Mouse (Mus musculus) 416B (cell line): ENCODE results near the gene Tex13a.
A peak's percentile ranks its signal among the peaks of the same experiment; 100 is the strongest.

Experiments
- DNase-seq: peaks from one replicate; pipeline ENCODE4 v3.0.0; 2011; ENCODE audit warnings: low read depth

The Tex13a gene

DNA sequence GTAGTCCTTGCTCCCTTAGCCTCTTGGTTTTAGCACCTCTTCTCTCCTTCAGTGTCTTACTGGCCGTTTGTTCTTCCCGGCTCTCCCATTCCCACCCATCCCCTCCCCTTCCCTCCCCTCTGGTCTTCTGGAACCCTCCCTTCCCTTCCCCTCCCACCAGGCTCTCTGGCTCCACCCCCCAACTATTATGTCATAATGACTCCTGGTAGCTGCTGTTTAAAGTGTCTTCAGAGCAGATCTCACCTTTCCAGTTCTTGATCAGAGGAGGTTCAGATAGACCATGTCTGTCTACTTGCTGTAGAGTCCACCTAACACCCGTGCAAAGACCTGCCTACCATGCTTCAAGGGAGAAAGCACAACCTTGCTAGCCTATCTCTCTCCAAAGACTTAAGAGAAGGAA lies at the start of gene Tex13a:
Tex13a (minus strand) TSS at position 101 of the 400 bp plus-strand sequence.
- DNase-seq: no peak

GRCm38 (mm10) chrX:138234626-138235025 lies 25.2 kb upstream of the Tex13a start:
- no peak for DNase-seq

DNA sequence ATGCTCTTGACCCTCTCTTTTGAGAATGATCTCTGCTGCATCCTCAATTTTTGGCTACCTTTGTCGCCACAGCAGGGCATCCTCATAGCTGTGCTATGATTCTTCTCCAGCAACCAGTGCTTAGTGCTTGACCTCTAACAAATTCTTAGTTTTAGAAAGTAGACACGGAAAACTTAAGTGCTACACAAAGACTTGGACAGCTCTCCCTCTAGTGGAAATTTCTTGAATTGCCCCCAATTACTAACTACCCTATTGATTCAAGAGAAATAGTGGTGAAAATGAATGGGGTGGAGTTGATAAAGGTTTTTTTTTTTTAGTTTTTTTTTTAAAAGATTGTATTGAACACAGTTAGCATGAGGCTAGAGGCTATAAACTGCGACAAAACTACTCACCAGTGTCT lies 39.2 kb downstream of the Tex13a start:
- DNase-seq: peak; percentile 20
